9 mouse cellular contexts compared by ENCODE assay signal in the genomic region with DNA sequence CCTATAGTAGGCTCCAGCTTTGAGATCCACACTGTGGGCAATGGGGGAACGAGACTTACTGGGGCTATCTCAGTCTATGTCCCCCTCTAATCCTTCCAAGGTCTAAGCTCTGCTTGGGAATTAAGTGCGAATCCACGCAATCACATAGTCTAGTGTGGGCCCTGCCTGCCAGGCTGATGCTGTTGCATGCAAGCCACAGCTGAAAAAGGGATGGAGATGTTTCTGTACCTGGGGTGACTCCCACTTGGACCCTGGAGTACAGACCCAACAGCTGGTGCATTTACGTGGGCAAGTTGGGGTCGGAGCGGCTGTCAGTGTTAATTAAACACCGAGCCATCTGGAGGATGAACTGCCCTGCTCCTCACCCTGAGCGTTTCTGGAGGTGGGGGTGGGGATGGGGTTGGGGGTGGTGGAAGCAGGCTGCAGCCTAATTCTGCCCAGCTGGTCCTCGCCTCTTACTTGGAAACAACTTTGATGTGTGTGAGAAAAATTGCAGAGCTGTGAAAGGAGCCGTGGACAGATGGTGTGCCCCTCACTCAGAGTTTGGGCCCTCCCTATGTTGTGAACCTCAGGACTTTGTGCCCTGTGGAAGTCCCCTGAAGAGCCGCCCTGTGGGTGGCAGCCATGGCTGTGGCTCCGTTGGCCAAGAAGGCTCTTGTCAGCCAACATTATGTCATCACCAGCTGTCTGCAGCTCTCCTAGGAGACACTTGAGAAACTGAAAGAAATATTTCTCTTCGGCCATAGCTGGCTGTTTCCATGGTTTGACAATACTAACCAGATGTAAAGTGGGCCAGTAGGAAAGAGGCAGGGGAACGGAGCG. TPM values are rescaled to one million over a fixed set of nuclear protein-coding genes. Genes with fewer than 3 reads are reported as not detected.
A peak's percentile ranks its signal among the peaks of the same experiment; 100 is the strongest.
DNase-seq lines count a peak whose midpoint lies in the region; ATAC-seq and TF ChIP-seq lines count a peak whose summit lies in the region.
"Had no signal": no experiment of that assay in that cellular context is flagged by ENCODE, and none has a peak within 500 bp of the region (broad histone marks: within the 10 kb centered on the region; RNA-seq: fewer than 3 reads in every experiment).

No protein-coding gene starts in this region.

- peak; percentile 33 to 48 for DNase-seq in left cerebral cortex, adult 18-20 months (ENCODE audit: low spot score in 2 of 2)
- no peak for DNase-seq in left cerebral cortex, adult 11 months (ENCODE audit: low spot score)
- peak; percentile 45 for DNase-seq in heart, postnatal 36 days
- DNase-seq in lung, embryonic 14.5 days: peak; percentile 91
- DNase-seq in right cerebral cortex, adult 18-20 months: peak; percentile 62
- no peak for DNase-seq in testis, postnatal 10 days (ENCODE audit: low spot score)
- no peak for DNase-seq in kidney, postnatal 14 days

- no peaks in the 10 kb centered on the region for H3K36me3 ChIP-seq in forebrain, embryonic 12.5 days (replicated peaks)
- no peaks in the 10 kb centered on the region for H3K36me3 ChIP-seq in lung, embryonic 14.5 days (ENCODE audit: insufficient read depth)

- WGBS in forebrain, embryonic 12.5 days: 67% methylated on average over 15 of the region's 15 CpGs
- 34% methylated on average over 15 of the region's 15 CpGs for WGBS in lung, embryonic 14.5 days

- no peaks in the 10 kb centered on the region for H3K27me3 ChIP-seq in forebrain, embryonic 12.5 days
- no peaks in the 10 kb centered on the region for H3K27me3 ChIP-seq in lung, embryonic 14.5 days (ENCODE audit: insufficient read depth, low read length)

- H3K27ac ChIP-seq in forebrain, embryonic 12.5 days: no peak overlapping the region
- H3K27ac ChIP-seq in lung, embryonic 14.5 days (ENCODE audit: low read depth): peak overlapping the region; percentile 59; the same call in 1 of the 2 replicates

- H3K4me3 ChIP-seq in forebrain, embryonic 12.5 days (replicated peaks): no peak overlapping the region
- no peak overlapping the region for H3K4me3 ChIP-seq in lung, embryonic 14.5 days (ENCODE audit: low read depth, low read length)

- intact Hi-C loops in heart, postnatal 36 days (cut with DNase I): loop anchor here (2.0 kb wide), 1 partner anchor 59 kb away; no protein-coding TSS in a partner anchor

- no peak overlapping the region for H3K9ac ChIP-seq in forebrain, embryonic 12.5 days
- H3K9ac ChIP-seq in lung, embryonic 14.5 days: no peak overlapping the region

- no peaks in the 10 kb centered on the region for H3K9me3 ChIP-seq in forebrain, embryonic 12.5 days
- no peaks in the 10 kb centered on the region for H3K9me3 ChIP-seq in lung, embryonic 14.5 days (ENCODE audit: low read depth, low read length)

- ATAC-seq in forebrain, embryonic 12.5 days (ENCODE audit: low FRiP score): peak; percentile 60; the same call in 1 of the 2 replicates
- ATAC-seq in lung, embryonic 14.5 days (ENCODE audit: insufficient read depth): peak; percentile 91
- ATAC-seq: Patski had no signal

- H3K4me1 ChIP-seq in forebrain, embryonic 12.5 days: peaks cover 12% of the 10 kb centered on the region; the same call in 1 of the 2 replicates
- peaks cover 3% of the 10 kb centered on the region; the same call in 1 of the 2 replicates for H3K4me1 ChIP-seq in lung, embryonic 14.5 days (ENCODE audit: insufficient read depth)

- no peak for TF ChIP-seq CTCF in lung, embryonic 14.5 days (IDR thresholded peaks at IDR 0.05; ENCODE audit: low read depth)

- no peak overlapping the region for H3K4me2 ChIP-seq in forebrain, embryonic 12.5 days
- peak overlapping the region; percentile 43 for H3K4me2 ChIP-seq in lung, embryonic 14.5 days

RNA-seq across cellular contexts. Expression of a gene that starts 24.0 kb away (rescaled TPM):
- 10 to 100 TPM; 33.5 to 34.9 TPM for total RNA-seq in left cerebral cortex, adult 18-20 months (2021)
- 23.4 and 26.7 TPM in 2 replicates for polyA plus RNA-seq in forebrain, embryonic 12.5 days (2016; fragmentation: Nextera tagmentation; extraction: Ambion mirVana)
- total RNA-seq in heart, postnatal 36 days (2021): 100 to 1,000 TPM; 174 to 183 TPM
- 72.6 and 74.8 TPM in 2 replicates for polyA plus RNA-seq in lung, embryonic 14.5 days (2014; fragmentation: Nextera tagmentation; extraction: Ambion mirVana)

Comparison
In these comparisons a context has a peak if more than half of its experiments do, and no peak if none do; other contexts are left out.
1. DNase-seq: peak in left cerebral cortex, adult 18-20 months (2 of 2), heart, postnatal 36 days (2 of 2), lung, embryonic 14.5 days (single experiment) and right cerebral cortex, adult 18-20 months (single experiment); none in left cerebral cortex, adult 11 months (single experiment), testis, postnatal 10 days (single experiment) and kidney, postnatal 14 days (single experiment).
2. RNA of a gene that starts 24.0 kb away (total RNA-seq): 174 to 183 TPM in heart, postnatal 36 days; 33.5 to 34.9 TPM in left cerebral cortex, adult 18-20 months; every median in the first group is over 4 times any median in the second.